Mouse (Mus musculus): ENCODE measurements around the gene Tldc2.

Gene Tldc2

GRCm38 (mm10) chr2:157129601-157130164 lies 42.8 kb downstream of the Tldc2 start:
- DNase-seq: no peak

- no peak for DNase-seq
These were observed 44.1 kb downstream of the Tldc2 start for GRCm38 (mm10) chr2:157130813-157131514.

- DNase-seq: no peak
These were observed 45.2 kb downstream of the Tldc2 start for GRCm38 (mm10) chr2:157132086-157132485.

- DNase-seq: no peak
These were observed 46.1 kb downstream of the Tldc2 start for GRCm38 (mm10) chr2:157132686-157133540.

DNA sequence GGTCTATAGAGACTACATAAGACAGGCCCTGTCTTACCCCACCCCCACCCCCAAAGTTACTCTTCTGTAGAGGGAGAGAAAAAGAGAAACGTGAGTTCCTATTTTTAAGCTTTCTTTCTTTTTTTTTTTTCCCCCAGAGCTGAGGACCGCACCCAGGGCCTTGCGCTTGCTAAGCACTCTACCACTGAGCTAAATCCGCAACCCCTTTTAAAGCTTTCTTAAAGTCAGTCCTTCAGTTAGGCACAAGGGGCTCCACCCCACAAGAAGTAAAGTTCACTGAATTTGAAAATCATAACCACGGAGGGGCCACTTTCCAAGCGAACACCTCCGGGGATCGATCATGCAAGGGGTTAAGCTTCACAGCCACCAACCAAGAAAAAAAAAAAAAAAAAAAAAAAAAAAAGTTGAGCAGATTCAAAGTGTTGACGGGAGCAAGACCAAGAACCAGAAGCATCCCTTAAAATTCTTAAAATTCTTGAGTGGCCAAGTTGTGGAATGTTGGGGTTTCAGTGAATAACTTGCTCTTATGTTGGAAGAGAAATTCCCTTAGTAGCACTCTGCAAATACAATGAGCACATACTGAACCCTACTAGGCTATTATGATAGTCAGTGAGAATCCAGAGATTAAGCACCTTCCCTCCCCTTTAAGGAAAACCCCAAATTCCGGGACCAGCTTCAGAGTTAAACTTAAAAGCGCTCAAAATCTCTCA lies 47.1 kb downstream of the Tldc2 start:
- no peak for DNase-seq

GRCm38 (mm10) chr2:157134479-157134931 lies 47.6 kb downstream of the Tldc2 start:
- DNase-seq: peak; percentile 51

DNA sequence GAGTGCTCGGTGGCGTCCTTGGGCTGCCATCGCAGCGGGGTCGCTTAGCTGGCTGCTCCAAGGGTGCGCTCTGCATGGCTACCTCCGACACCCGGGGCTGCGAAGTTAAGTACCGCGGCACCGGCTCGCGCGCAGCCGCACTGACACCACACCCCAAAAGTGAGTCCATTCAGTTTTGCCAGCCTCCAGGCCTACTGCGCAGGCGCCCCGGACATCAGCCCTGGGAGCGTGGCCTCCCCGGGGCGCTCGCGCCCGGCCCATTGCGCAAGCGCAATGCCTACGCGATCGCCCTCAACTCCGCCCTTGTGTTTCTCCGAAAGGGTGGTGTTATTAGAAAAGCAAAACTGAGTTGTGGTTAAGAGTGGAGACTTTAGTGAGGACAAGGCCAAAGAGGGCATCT lies 48.2 kb downstream of the Tldc2 start, which contains the start of gene Samhd1:
Gene Samhd1 (minus strand): TSS at position 252 of the 400 bp plus-strand sequence.
- peak; percentile 70 for DNase-seq

- DNase-seq: no peak
These were observed 48.8 kb downstream of the Tldc2 start for GRCm38 (mm10) chr2:157135529-157136120.

DNA sequence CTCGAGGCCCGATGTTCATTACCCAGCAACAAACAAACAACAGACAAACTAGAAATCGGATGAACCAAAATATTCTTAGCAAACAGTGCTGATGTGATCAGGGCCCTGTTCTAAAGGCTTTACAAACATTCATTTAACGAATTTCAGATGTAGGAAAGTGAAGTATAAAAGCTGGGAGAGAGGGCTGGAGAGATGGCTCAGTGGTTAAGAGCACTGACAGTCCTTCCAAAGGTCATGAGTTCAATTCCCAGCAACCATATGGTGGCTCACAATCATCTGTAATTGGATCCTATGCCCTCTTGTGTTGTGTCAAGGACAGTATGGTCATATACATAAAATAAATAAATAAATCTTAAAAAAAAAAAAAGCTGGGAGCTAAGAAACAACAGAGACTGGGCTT lies 49.3 kb downstream of the Tldc2 start:
- DNase-seq: no peak

DNA sequence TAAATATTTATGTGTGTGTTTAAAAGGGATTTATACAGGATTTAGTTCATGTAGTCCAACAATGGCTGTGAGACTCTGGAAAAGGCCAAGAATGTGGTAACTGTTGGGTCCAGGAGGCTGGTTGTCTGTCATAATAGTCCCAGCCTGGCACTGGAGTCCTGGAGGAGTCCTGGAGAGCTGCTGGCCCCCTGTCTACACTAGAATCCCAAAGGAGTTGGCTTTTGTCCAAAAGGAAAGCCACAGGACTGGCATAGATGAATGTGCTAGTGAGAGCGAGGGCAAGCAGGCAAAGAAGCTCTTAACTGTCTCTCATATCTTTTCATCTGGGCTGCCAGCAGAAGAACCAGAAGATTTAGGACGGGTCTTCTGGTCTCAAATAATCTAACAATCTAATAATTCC lies 49.8 kb downstream of the Tldc2 start:
- no peak for DNase-seq

DNA sequence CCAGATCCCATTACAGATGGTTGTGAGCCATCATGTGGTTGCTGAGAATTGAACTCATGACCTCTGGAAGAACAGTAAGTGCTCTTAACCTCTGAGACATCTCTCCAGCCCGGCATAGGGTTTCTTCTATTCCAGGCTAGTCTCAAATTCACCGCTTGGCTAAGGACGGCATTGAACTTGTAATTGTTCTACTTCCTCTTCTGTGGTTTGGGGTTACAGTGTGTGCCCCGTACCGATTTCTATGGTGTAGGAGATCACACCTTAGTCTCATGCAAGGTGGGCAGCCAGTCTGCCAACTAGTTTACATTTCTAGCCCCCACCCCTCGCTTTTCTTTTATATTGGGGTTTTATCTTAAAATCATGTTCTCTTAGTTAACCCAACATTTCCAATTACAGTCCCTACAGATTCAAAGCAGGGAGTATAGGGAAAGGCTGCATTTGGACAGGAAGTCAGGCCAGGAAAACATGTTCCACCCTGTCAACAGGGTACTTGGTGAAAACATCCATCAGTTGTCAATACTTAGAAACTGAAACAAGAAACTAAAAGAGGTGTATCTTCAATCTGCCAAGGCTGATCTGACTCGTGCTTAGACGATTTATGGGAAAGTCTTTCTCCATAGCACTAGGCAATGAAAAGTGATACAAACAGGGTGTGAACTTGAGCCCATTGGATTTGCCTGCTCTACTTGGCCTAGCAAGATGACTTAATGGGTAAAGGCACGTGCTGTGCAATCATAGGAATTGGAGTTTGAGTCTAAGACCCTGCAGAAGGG lies 51.3 kb downstream of the Tldc2 start:
- no peak for DNase-seq

DNA sequence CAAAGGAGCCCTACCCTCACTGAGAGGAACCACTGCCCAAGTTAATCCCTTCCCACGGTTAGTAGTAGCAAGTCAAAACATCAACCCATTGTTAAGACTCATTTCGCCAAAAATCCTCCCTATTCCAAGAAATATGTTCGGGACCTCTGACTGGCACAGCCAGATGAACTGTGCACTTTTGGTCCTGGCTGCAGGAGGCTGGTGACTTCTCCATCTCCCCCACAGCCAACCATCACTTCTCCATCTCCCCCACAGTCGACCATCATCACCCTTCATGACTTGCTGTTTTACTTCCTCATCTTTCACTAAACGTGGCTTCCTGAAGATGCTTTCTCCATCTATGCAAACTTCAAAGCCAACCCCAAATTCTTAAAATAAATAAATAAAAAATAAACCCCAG lies 52.0 kb downstream of the Tldc2 start:
- no peak for DNase-seq

DNA sequence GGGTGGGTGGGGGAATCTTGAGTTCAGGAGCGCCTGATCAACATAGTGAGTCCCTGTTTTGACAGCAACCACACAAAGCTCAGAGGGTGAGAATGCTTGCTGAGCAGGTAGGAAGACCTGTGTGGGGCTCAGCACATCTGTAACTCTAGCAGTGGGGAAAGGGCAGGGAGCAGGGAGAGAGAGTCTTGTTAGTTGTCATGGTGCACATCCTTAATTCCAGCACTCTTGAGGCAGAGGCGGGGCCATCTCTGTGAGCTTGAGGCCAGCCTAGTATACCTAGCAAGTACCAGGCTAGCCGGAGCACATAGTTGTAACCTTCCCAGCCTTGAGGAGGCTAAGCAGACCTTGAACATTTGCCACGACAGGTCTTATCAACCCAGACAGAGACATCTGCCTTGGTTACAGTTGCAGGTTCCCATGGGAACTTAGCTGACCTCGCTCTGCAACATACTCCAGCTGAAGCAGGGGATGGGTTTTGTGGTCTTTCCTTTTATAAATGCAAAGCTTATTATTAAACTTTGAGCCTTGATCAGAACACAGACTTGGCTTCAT lies 52.5 kb downstream of the Tldc2 start:
- no peak for DNase-seq

GRCm38 (mm10) chr2:157141962-157142361 lies 55.1 kb downstream of the Tldc2 start:
- no peak for DNase-seq

GRCm38 (mm10) chr2:157144132-157144531 lies 57.3 kb downstream of the Tldc2 start:
- no peak for DNase-seq

DNA sequence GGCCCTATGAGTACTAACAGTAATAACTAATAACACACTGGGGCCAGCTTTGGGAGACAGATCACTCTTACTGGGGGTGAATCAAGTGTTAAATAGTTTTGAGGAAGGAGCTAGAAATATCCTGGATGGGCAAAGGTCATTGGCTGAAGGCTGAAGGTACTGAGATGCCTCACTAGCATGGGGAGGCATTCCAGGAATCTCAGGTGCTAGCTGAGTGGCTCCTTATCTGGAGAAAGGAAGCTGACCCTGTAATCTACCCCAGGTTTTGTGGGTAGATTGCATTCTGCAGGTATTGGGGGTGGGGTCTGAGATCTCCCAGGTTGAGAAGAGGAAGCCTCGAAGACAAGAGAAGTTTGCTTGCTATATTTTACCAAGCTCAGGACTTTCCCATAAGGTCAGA lies 58.3 kb downstream of the Tldc2 start:
- DNase-seq: no peak

All from thymus, postnatal 25 days (tissue).